Mouse (Mus musculus): ENCODE measurements at regions not wholly inside any gene's neighbourhood (a gene's known extent, or its start where the extent isn't known, plus 50 kb on each side); places are given as distances from the start of the nearest gene placed in this dataset.

- Histone ChIP-seq H3K4me2 (ENCODE audit: low read depth) (no peak overlapping the region), H3K79me2 (ENCODE audit: control insufficient read depth, insufficient read depth) (no peaks in the 10 kb centered on the region), H3K4me3 (no peak overlapping the region), H3K27me3 (ENCODE audit: control insufficient read depth, insufficient read depth, insufficient read length) (no peaks in the 10 kb centered on the region), H3ac (ENCODE audit: control insufficient read depth, insufficient read length) (no peak overlapping the region), H3K36me3 (ENCODE audit: control insufficient read depth, insufficient read depth) (no peaks in the 10 kb centered on the region)
- TF ChIP-seq MYOD1 (IDR thresholded peaks at IDR 0.05; ENCODE audit: control insufficient read depth in 1 of 3, insufficient read length in 2 of 3, low read depth in 2 of 3), result no peak
- TF ChIP-seq POLR2AphosphoS2 (IDR thresholded peaks at IDR 0.05; ENCODE audit: insufficient read length, low read depth), result no peak
- TF ChIP-seq TCF3 (IDR thresholded peaks at IDR 0.05; ENCODE audit: insufficient read length, low read depth), result no peak
- no peak for TF ChIP-seq MAX (IDR thresholded peaks at IDR 0.05; ENCODE audit: low read depth)
- TF ChIP-seq USF1 (IDR thresholded peaks at IDR 0.05; ENCODE audit: low read depth), result no peak
- TF ChIP-seq REST (IDR thresholded peaks at IDR 0.05; ENCODE audit: insufficient read depth, insufficient read length), result no peak
- TF ChIP-seq TCF12 (IDR thresholded peaks at IDR 0.05; ENCODE audit: insufficient read depth, poor library complexity, severe bottlenecking), result no peak
- TF ChIP-seq SRF (IDR thresholded peaks at IDR 0.05; ENCODE audit: control insufficient read depth, insufficient read length, low read depth), result no peak
- no peak for TF ChIP-seq MYOG (IDR thresholded peaks at IDR 0.05; ENCODE audit: control insufficient read depth in 1 of 3, insufficient read depth in 1 of 3, insufficient read length in 2 of 3, low read depth in 2 of 3)
- no peak for TF ChIP-seq E2F4 (IDR thresholded peaks at IDR 0.05; ENCODE audit: insufficient read depth)
- no peak for TF ChIP-seq POLR2A (IDR thresholded peaks at IDR 0.05; ENCODE audit: insufficient read length, low read depth)
- TF ChIP-seq CEBPB (IDR thresholded peaks at IDR 0.05; ENCODE audit: insufficient read depth, poor library complexity, severe bottlenecking), result no peak
These were observed 132.1 kb upstream of the Tent5a start for GRCm38 (mm10) chr9:85459062-85459805.

- Histone ChIP-seq H3K4me3 (no peak overlapping the region), H3K79me2 (ENCODE audit: control insufficient read depth, insufficient read depth) (no peaks in the 10 kb centered on the region), H3ac (ENCODE audit: control insufficient read depth, insufficient read length) (no peak overlapping the region), H3K27me3 (ENCODE audit: control insufficient read depth, insufficient read depth, insufficient read length) (no peaks in the 10 kb centered on the region), H3K4me2 (ENCODE audit: low read depth) (no peak overlapping the region), H3K36me3 (ENCODE audit: control insufficient read depth, insufficient read depth) (no peaks in the 10 kb centered on the region)
- TF ChIP-seq USF1 (IDR thresholded peaks at IDR 0.05; ENCODE audit: low read depth) (no peak), E2F4 (IDR thresholded peaks at IDR 0.05; ENCODE audit: insufficient read depth) (no peak), TCF3 (IDR thresholded peaks at IDR 0.05; ENCODE audit: insufficient read length, low read depth) (no peak), REST (IDR thresholded peaks at IDR 0.05; ENCODE audit: insufficient read depth, insufficient read length) (no peak), MYOD1 (IDR thresholded peaks at IDR 0.05; ENCODE audit: control insufficient read depth in 1 of 3, insufficient read length in 2 of 3, low read depth in 2 of 3) (no peak)
These were observed 131.2 kb upstream of the Tent5a start for GRCm38 (mm10) chr9:85458356-85458755.

- H3K27me3 ChIP-seq (ENCODE audit: control insufficient read depth, insufficient read depth, insufficient read length), result no peaks in the 10 kb centered on the region
- H3K79me2 ChIP-seq (ENCODE audit: control insufficient read depth, insufficient read depth), result no peaks in the 10 kb centered on the region
- no peak overlapping the region for H3K4me2 ChIP-seq (ENCODE audit: low read depth)
- no peak overlapping the region for H3K4me3 ChIP-seq
- no peaks in the 10 kb centered on the region for H3K36me3 ChIP-seq (ENCODE audit: control insufficient read depth, insufficient read depth)
- TF ChIP-seq POLR2A (IDR thresholded peaks at IDR 0.05; ENCODE audit: insufficient read length, low read depth) (no peak), SRF (IDR thresholded peaks at IDR 0.05; ENCODE audit: control insufficient read depth, insufficient read length, low read depth) (no peak), USF1 (IDR thresholded peaks at IDR 0.05; ENCODE audit: low read depth) (no peak), CEBPB (IDR thresholded peaks at IDR 0.05; ENCODE audit: insufficient read depth, poor library complexity, severe bottlenecking) (no peak), TCF12 (IDR thresholded peaks at IDR 0.05; ENCODE audit: insufficient read depth, poor library complexity, severe bottlenecking) (no peak), POLR2AphosphoS2 (IDR thresholded peaks at IDR 0.05; ENCODE audit: insufficient read length, low read depth) (no peak), E2F4 (IDR thresholded peaks at IDR 0.05; ENCODE audit: insufficient read depth) (no peak), MAX (IDR thresholded peaks at IDR 0.05; ENCODE audit: low read depth) (no peak), TCF3 (IDR thresholded peaks at IDR 0.05; ENCODE audit: insufficient read length, low read depth) (no peak), MYOD1 (IDR thresholded peaks at IDR 0.05; ENCODE audit: control insufficient read depth in 1 of 3, insufficient read length in 2 of 3, low read depth in 2 of 3) (no peak), MYOG (IDR thresholded peaks at IDR 0.05; ENCODE audit: control insufficient read depth in 1 of 3, insufficient read depth in 1 of 3, insufficient read length in 2 of 3, low read depth in 2 of 3) (no peak), REST (IDR thresholded peaks at IDR 0.05; ENCODE audit: insufficient read depth, insufficient read length) (no peak)
- no peak overlapping the region for H3ac ChIP-seq (ENCODE audit: control insufficient read depth, insufficient read length)
These were observed 130.3 kb upstream of the Tent5a start for GRCm38 (mm10) chr9:85457400-85457799.

- Histone ChIP-seq H3K4me3 (no peak overlapping the region), H3ac (ENCODE audit: control insufficient read depth, insufficient read length) (no peak overlapping the region), H3K79me2 (ENCODE audit: control insufficient read depth, insufficient read depth) (no peaks in the 10 kb centered on the region), H3K36me3 (ENCODE audit: control insufficient read depth, insufficient read depth) (no peaks in the 10 kb centered on the region), H3K27me3 (ENCODE audit: control insufficient read depth, insufficient read depth, insufficient read length) (no peaks in the 10 kb centered on the region), H3K4me2 (ENCODE audit: low read depth) (no peak overlapping the region)
- TF ChIP-seq USF1 (IDR thresholded peaks at IDR 0.05; ENCODE audit: low read depth), result no peak
- no peak for TF ChIP-seq SRF (IDR thresholded peaks at IDR 0.05; ENCODE audit: control insufficient read depth, insufficient read length, low read depth)
- TF ChIP-seq TCF12 (IDR thresholded peaks at IDR 0.05; ENCODE audit: insufficient read depth, poor library complexity, severe bottlenecking), result no peak
- TF ChIP-seq MYOG (IDR thresholded peaks at IDR 0.05; ENCODE audit: control insufficient read depth in 1 of 3, insufficient read depth in 1 of 3, insufficient read length in 2 of 3, low read depth in 2 of 3), result no peak
- TF ChIP-seq E2F4 (IDR thresholded peaks at IDR 0.05; ENCODE audit: insufficient read depth), result no peak
- no peak for TF ChIP-seq CEBPB (IDR thresholded peaks at IDR 0.05; ENCODE audit: insufficient read depth, poor library complexity, severe bottlenecking)
These were observed 128.2 kb upstream of the Tent5a start for GRCm38 (mm10) chr9:85455382-85455781.

All from myocyte (in vitro differentiated cells).